Mouse (Mus musculus) C2C12 (cell line): ENCODE measurements at regions not wholly inside any gene's neighbourhood (a gene's known extent, or its start where the extent isn't known, plus 50 kb on each side); places are given as distances from the start of the nearest gene placed in this dataset.

Experiments
- CTCF ChIP-seq: IDR thresholded peaks from one replicate; pipeline ENCODE4 v1.5.1; 2011; ENCODE audit not compliant: control insufficient read depth, insufficient read depth, insufficient read length
- MYOD1 ChIP-seq: IDR thresholded peaks from one replicate; pipeline ENCODE4 v1.6.1; 2011; ENCODE audit warnings: low read depth; ENCODE audit not compliant: control insufficient read depth, insufficient read length
- MYOG ChIP-seq: IDR thresholded peaks from one replicate; pipeline ENCODE4 v1.6.1; 2011; ENCODE audit not compliant: control insufficient read depth, insufficient read length; ENCODE audit errors: extremely low read depth

GRCm38 (mm10) chr12:52622398-52622797 lies 76.8 kb upstream of the Akap6 start:
- TF ChIP-seq MYOD1 (no peak), CTCF (no peak), MYOG (no peak)
